Mouse (Mus musculus): ENCODE data around the gene Rnf216. TPM values are rescaled to one million over a fixed set of nuclear protein-coding genes. Genes with fewer than 3 reads are reported as not detected.

The Rnf216 gene
- total RNA-seq (2012; rRNA removed): 16.4 and 17.1 TPM in 2 replicates
- polyA plus RNA-seq (2012; ENCODE audit: insufficient read depth in 1 of 2, insufficient read length in 2 of 2, low read depth in 1 of 2, low replicate concordance in 2 of 2, missing spikeins in 1 of 2): 100 to 1,000 TPM in 1 of 2 experiments, 10 to 100 TPM in 1; 30.8 to 123 TPM

- H3K4me1 ChIP-seq (ENCODE audit: control insufficient read depth in 1 of 2, insufficient read depth in 2 of 2, low read length in 2 of 2): peaks cover 13 to 25% of the 10 kb centered on the region in 2 experiments
- H3K9me3 ChIP-seq (replicated peaks; ENCODE audit: insufficient read depth, low read length): no peaks in the 10 kb centered on the region
- peaks cover 0 to 29% of the 10 kb centered on the region in 2 experiments; a peak in 2 of 4 replicates for H3K36me3 ChIP-seq (ENCODE audit: control insufficient read depth in 1 of 2, insufficient read depth in 2 of 2, low read length in 2 of 2)
- H3K27ac ChIP-seq (ENCODE audit: control insufficient read depth, low read depth, low read length): peak within 1 kb of the TSS; percentile 63
- DNase-seq (ENCODE audit: low read depth, low spot score): peak; percentile 95
- H3K79me2 ChIP-seq (ENCODE audit: control insufficient read depth, insufficient read depth, low read length, poor library complexity): peaks cover 43% of the 10 kb centered on the region
- H3K9ac ChIP-seq (ENCODE audit: control insufficient read depth, low read depth, low read length, poor library complexity, severe bottlenecking): peak within 1 kb of the TSS; percentile 91
- H3K4me3 ChIP-seq (ENCODE audit: control insufficient read depth in 1 of 2, insufficient read depth in 1 of 2, low read depth in 2 of 2, low read length in 2 of 2): peak within 1 kb of the TSS; percentile 72 to 85
- no peaks in the 10 kb centered on the region for H3K27me3 ChIP-seq (ENCODE audit: control insufficient read depth in 1 of 2, insufficient read depth in 2 of 2, low read length in 2 of 2)
- peak; percentile 93 for TF ChIP-seq ELF1 (IDR thresholded peaks at IDR 0.05; ENCODE audit: low read depth, low read length)
- TF ChIP-seq KAT2A (conservative IDR thresholded peaks at IDR 0.05; ENCODE audit: low read depth, low read length): no peak; the same call in 1 of the 2 replicates
- TF ChIP-seq ZC3H11A (IDR thresholded peaks at IDR 0.05; ENCODE audit: low read depth, low read length): no peak
- no peak; the same call in 1 of the 2 replicates for TF ChIP-seq MAX (IDR thresholded peaks at IDR 0.05; ENCODE audit: low read length)
- no peak for TF ChIP-seq MAZ (IDR thresholded peaks at IDR 0.05; ENCODE audit: low read depth, low read length)
- TF ChIP-seq SMC3 (IDR thresholded peaks at IDR 0.05; ENCODE audit: low read depth, low read length): peak; percentile 54
- peak; percentile 87 for TF ChIP-seq HCFC1 (IDR thresholded peaks at IDR 0.05; ENCODE audit: low read depth, low read length)
- TF ChIP-seq GATA1 (IDR thresholded peaks at IDR 0.05; ENCODE audit: low read depth, low read length): no peak
- TF ChIP-seq POLR2AphosphoS2 (IDR thresholded peaks at IDR 0.05; ENCODE audit: low read length): 0 out of 2 replicates have a peak, but pooled peaks have one; percentile 64
- TF ChIP-seq USF1 (IDR thresholded peaks at IDR 0.05; ENCODE audit: low read depth, low read length): no peak
- TF ChIP-seq POLR2A (IDR thresholded peaks at IDR 0.05; ENCODE audit: control insufficient read depth in 1 of 2, insufficient read depth in 1 of 2, low read depth in 1 of 2, low read length in 2 of 2, poor library complexity in 1 of 2): peak; percentile 82 to 97
- no peak for TF ChIP-seq JUND (IDR thresholded peaks at IDR 0.05; ENCODE audit: low read depth, low read length)
- TF ChIP-seq MEF2A (IDR thresholded peaks at IDR 0.05; ENCODE audit: extremely low read depth, insufficient replicate concordance, low read depth, low read length, poor library complexity, severe bottlenecking): no peak
- TF ChIP-seq TCF12 (IDR thresholded peaks at IDR 0.05; ENCODE audit: low read depth, low read length): peak; percentile 74
- no peak for TF ChIP-seq MYC (IDR thresholded peaks at IDR 0.05; ENCODE audit: low read depth, low read length)
- no peak for TF ChIP-seq BHLHE40 (IDR thresholded peaks at IDR 0.05; ENCODE audit: borderline replicate concordance, low read depth, low read length)
- TF ChIP-seq GABPA (IDR thresholded peaks at IDR 0.05; ENCODE audit: low read depth, low read length): peak; percentile 78; the same call in 1 of the 2 replicates
- TF ChIP-seq CHD1 (IDR thresholded peaks at IDR 0.05; ENCODE audit: low read depth, low read length): no peak
- TF ChIP-seq ETS1 (IDR thresholded peaks at IDR 0.05; ENCODE audit: low read depth, low read length): no peak
- no peak for TF ChIP-seq TAL1 (IDR thresholded peaks at IDR 0.05; ENCODE audit: low read length)
- TF ChIP-seq UBTF (IDR thresholded peaks at IDR 0.05; ENCODE audit: borderline replicate concordance, insufficient read depth, low read depth, low read length): no peak
- TF ChIP-seq RAD21 (IDR thresholded peaks at IDR 0.05; ENCODE audit: low read depth, low read length): peak; percentile 34
- TF ChIP-seq USF2 (IDR thresholded peaks at IDR 0.05; ENCODE audit: borderline replicate concordance in 1 of 2, insufficient read depth in 1 of 2, low read depth in 1 of 2, low read length in 2 of 2): no peak
- TF ChIP-seq ZKSCAN1 (IDR thresholded peaks at IDR 0.05; ENCODE audit: low read depth, low read length): no peak
- TF ChIP-seq MXI1 (IDR thresholded peaks at IDR 0.05; ENCODE audit: low read depth, low read length): peak; percentile 29; the same call in 1 of the 2 replicates
- peak; percentile 83 for TF ChIP-seq SIN3A (IDR thresholded peaks at IDR 0.05; ENCODE audit: low read length)
- no peak for TF ChIP-seq MYB (IDR thresholded peaks at IDR 0.05; ENCODE audit: low read depth, low read length)
- no peak for TF ChIP-seq E2F4 (IDR thresholded peaks at IDR 0.05; ENCODE audit: borderline replicate concordance, low read depth, low read length)
- peak; percentile 88 for TF ChIP-seq TBP (IDR thresholded peaks at IDR 0.05; ENCODE audit: low read depth, low read length)
- no peak for TF ChIP-seq CHD2 (IDR thresholded peaks at IDR 0.05; ENCODE audit: low read length)
- peak; percentile 90 for TF ChIP-seq NRF1 (IDR thresholded peaks at IDR 0.05; ENCODE audit: insufficient read depth, low read depth, low read length, poor library complexity, severe bottlenecking)
- TF ChIP-seq CTCF (IDR thresholded peaks at IDR 0.05 in 2 of 3, conservative IDR thresholded peaks at IDR 0.05 in 1 of 3; ENCODE audit: control insufficient read depth in 1 of 3, insufficient read depth in 1 of 3, low read depth in 2 of 3, low read length in 3 of 3, poor library complexity in 1 of 3, severe bottlenecking in 1 of 3): peak; percentile 58 to 85 (median 71)
- TF ChIP-seq ZMIZ1 (IDR thresholded peaks at IDR 0.05; ENCODE audit: low read depth, low read length): peak; percentile 50; the same call in 1 of the 2 replicates
- TF ChIP-seq EP300 (IDR thresholded peaks at IDR 0.05; ENCODE audit: low read depth in 1 of 2, low read length in 2 of 2): no peak; a peak in 1 of 4 replicates
These were observed at the start of gene Rnf216 for GRCm38 (mm10) chr5:143112281-143113246. TSS of gene Rnf216 (minus strand) at chr5:143112994.
